Mouse (Mus musculus) midbrain, postnatal 0 days (tissue): Measurements from ENCODE around the gene Cbarp. TPM values are rescaled to one million over a fixed set of nuclear protein-coding genes. Genes with fewer than 3 reads are reported as not detected.

Experiments used
- ATAC-seq: fragments of 200-750 bp; cut with Nextera tagmentation; 2 replicates; pipeline ENCODE4 v1.8.0; 2017; ENCODE audit warnings: moderate number of reproducible peaks, mild to moderate bottlenecking, moderate TSS enrichment, moderate library complexity; ENCODE audit not compliant: low FRiP score
- DNase-seq: peaks from one replicate; pipeline ENCODE4 v3.0.0-alpha.2; 2015; ENCODE audit warnings: low spot score
- H3K27ac ChIP-seq: fragments of 300-500 bp; sonication (generic); 2 replicates; pipeline ENCODE4 v1.5.1; 2014; ENCODE audit warnings: low read depth, mild to moderate bottlenecking, low read length, mixed read lengths
- H3K27me3 ChIP-seq: fragments of 300-500 bp; sonication (generic); 2 replicates; pipeline ENCODE4 v1.6.1; 2014; ENCODE audit warnings: low read length, control low read depth, mixed read lengths; ENCODE audit not compliant: insufficient read depth
- H3K36me3 ChIP-seq: fragments of 300-500 bp; sonication (generic); 2 replicates; pipeline ENCODE4 v1.6.1; 2014; ENCODE audit warnings: low read length, control low read depth, mixed read lengths; ENCODE audit not compliant: insufficient read depth
- H3K4me1 ChIP-seq: fragments of 300-500 bp; sonication (generic); 2 replicates; pipeline ENCODE4 v1.6.1; 2014; ENCODE audit warnings: mild to moderate bottlenecking, control low read depth, antibody characterized with exemption, low read length, mixed read lengths; ENCODE audit not compliant: insufficient read depth
- H3K4me2 ChIP-seq: fragments of 300-500 bp; sonication (generic); 2 replicates; pipeline ENCODE4 v1.6.1; 2014; ENCODE audit warnings: low read depth, mild to moderate bottlenecking, low read length, mixed read lengths; ENCODE audit not compliant: poor library complexity, severe bottlenecking
- H3K4me3 ChIP-seq: fragments of 300-500 bp; sonication (generic); 2 replicates; pipeline ENCODE4 v1.5.1; 2014; ENCODE audit warnings: low read depth, mild to moderate bottlenecking, low read length, moderate library complexity
- H3K9ac ChIP-seq: fragments of 300-500 bp; sonication (generic); replicated peaks from 2 replicates; pipeline ENCODE4 v1.6.1; 2014; ENCODE audit warnings: mild to moderate bottlenecking, low read length, moderate library complexity, mixed read lengths; ENCODE audit not compliant: poor library complexity, severe bottlenecking
- H3K9me3 ChIP-seq: fragments of 300-500 bp; sonication (generic); 2 replicates; pipeline ENCODE4 v1.6.1; 2016; ENCODE audit warnings: low read length, control low read depth
- CTCF ChIP-seq: IDR thresholded peaks from 2 replicates; pipeline ENCODE4 v1.5.1; 2016; ENCODE audit warnings: antibody characterized with exemption, mild to moderate bottlenecking
- WGBS: fragments of 180-500 bp; shearing (Covaris S2); extraction: QIAGEN DNeasy Blood & Tissue Kit; methylation state at CpG from one replicate; pipeline ENCODE4 v1.1.7; 2014; 5-methylcytosine and 5-hydroxymethylcytosine counted together
- polyA plus RNA-seq: library from polyadenylated mRNA; unstranded; fragments of >200 nt; fragmentation: Nextera tagmentation; extraction: Ambion mirVana; gene quantifications from 2 replicates; pipeline ENCODE4 v1.2.1, GENCODE M21; 2015
- total RNA-seq: library from RNA; depleted of rRNA; stranded (reverse); fragments of >200 nt; gene quantifications from 2 replicates; pipeline ENCODE4 v1.2.3, GENCODE M21; 2014

The Cbarp gene
- total and polyA plus RNA-seq, 2 experiments from 2014 or later: 120 to 273 TPM

DNA sequence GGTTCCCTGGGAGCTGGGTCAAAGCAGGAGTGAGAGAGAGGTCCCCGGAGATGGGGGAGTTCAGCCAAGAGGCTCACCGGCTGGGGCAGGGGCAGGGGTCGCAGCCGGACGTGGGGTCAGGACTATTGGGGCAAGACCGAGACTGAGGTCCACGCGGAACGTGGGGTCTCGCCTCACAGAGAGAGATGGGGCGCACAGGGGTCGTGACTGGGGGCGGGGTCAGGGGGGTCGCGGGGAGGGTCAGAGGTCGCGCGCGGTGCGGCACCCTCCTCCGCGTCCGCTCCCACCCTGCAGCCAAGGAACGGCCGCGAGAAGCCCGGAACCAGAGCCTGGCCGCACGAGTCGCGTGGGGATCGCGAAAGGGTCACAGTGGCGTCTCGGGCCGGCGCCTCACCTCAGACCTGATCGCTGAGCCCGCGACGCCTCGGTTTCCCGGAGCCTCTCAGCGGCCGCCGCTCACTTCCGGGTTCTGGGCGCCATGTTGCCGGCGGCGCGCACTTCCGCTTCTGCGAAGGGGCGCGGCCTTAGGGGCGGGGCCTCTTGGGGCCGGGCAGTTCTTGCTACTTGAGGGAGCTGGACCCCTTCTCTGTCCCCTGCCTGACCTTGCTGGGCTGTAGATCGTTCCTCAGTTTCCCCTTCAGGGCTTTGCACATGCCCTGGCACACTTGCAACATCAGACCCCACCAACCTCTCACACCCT is 38.3 kb downstream of the Cbarp start:
- DNase-seq (peak; percentile 85), ATAC-seq (peak; percentile 79)
- H3K4me2 ChIP-seq: peak overlapping the region; percentile 99
- H3K27ac ChIP-seq: peak overlapping the region; percentile 52
- H3K4me3 ChIP-seq: peak overlapping the region; percentile 80
- under 1% methylated on average over 49 of the region's 59 CpGs for WGBS
- H3K9ac ChIP-seq: peak overlapping the region; percentile 90
- H3K9me3 ChIP-seq: no peaks in the 10 kb centered on the region
- TF ChIP-seq CTCF: no peak
- H3K36me3 ChIP-seq: no peaks in the 10 kb centered on the region
- peaks cover 7% of the 10 kb centered on the region; the same call in 1 of the 2 replicates for H3K4me1 ChIP-seq
- no peaks in the 10 kb centered on the region for H3K27me3 ChIP-seq

DNA sequence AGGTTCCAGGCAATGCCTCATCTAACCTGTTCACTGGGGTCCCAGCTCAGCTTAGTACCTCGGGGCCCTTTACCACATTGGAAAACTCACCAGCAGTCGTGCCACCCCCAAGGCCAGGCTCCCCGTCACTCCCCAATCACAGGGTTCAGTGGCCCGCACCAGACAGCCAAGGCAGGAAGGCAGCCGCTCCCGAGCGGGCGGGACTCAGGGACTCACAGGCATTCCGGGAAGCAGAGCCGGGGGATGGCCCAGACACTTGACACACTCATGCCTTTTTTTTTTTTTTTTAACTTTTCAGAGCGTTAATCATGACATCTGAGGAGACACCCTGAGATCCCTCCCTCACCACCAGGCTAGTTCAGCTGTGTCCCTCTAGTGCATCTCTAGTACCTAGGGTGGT is 39.7 kb downstream of the Cbarp start:
- H3K9me3 ChIP-seq: no peaks in the 10 kb centered on the region
- no peak overlapping the region; the same call in 1 of the 2 replicates for H3K9ac ChIP-seq
- peaks cover 7% of the 10 kb centered on the region; the same call in 1 of the 2 replicates for H3K4me1 ChIP-seq
- no peak overlapping the region for H3K4me3 ChIP-seq
- WGBS: 70% methylated on average over 11 of the region's 11 CpGs
- DNase-seq (no peak), ATAC-seq (no peak)
- H3K36me3 ChIP-seq: no peaks in the 10 kb centered on the region
- no peaks in the 10 kb centered on the region for H3K27me3 ChIP-seq
- no peak overlapping the region; the same call in 1 of the 2 replicates for H3K4me2 ChIP-seq
- H3K27ac ChIP-seq: no peak overlapping the region
- no peak for TF ChIP-seq CTCF

DNA sequence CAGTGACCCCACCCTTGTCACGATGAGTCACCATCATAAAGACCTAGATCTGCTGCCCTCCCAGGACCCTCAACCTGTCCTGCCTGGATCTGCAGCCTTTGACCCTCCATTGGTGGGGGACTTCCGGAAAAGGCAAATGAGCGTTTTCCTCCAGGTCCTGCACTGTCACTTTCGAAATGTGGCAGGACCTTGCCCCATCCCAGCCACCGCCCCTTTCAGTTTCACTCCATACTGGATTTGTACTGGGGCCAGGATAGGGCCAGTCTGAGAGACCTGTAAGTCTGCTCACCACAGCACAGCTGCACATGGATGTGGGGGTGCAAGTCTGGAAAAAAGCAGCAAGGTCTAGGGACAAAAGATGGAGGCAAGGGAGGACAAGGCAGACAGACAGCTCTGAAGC is 42.0 kb downstream of the Cbarp start:
- ATAC-seq (no peak), DNase-seq (no peak)
- no peak for TF ChIP-seq CTCF
- 94% methylated on average over 5 of the region's 5 CpGs for WGBS
- no peak overlapping the region for H3K4me2 ChIP-seq
- H3K9ac ChIP-seq: no peak overlapping the region
- H3K27ac ChIP-seq: no peak overlapping the region
- no peaks in the 10 kb centered on the region for H3K9me3 ChIP-seq
- H3K4me1 ChIP-seq: peaks cover 7% of the 10 kb centered on the region; the same call in 1 of the 2 replicates
- no peak overlapping the region for H3K4me3 ChIP-seq
- no peaks in the 10 kb centered on the region for H3K36me3 ChIP-seq
- H3K27me3 ChIP-seq: no peaks in the 10 kb centered on the region

- Histone ChIP-seq H3K36me3 (no peaks in the 10 kb centered on the region), H3K4me1 (peaks cover 7% of the 10 kb centered on the region; the same call in 1 of the 2 replicates), H3K4me3 (no peak overlapping the region), H3K4me2 (no peak overlapping the region), H3K9ac (no peak overlapping the region), H3K27ac (no peak overlapping the region), H3K27me3 (no peaks in the 10 kb centered on the region), H3K9me3 (no peaks in the 10 kb centered on the region)
- no peak for DNase-seq
- TF ChIP-seq CTCF: no peak
- 19% methylated on average over 6 of the region's 7 CpGs for WGBS
- no peak for ATAC-seq
Observed at GRCm38 (mm10) chr10:80097275-80097674, 43.4 kb downstream of the Cbarp start.

- no peaks in the 10 kb centered on the region for H3K27me3 ChIP-seq
- no peak overlapping the region for H3K9ac ChIP-seq
- TF ChIP-seq CTCF: no peak
- H3K36me3 ChIP-seq: no peaks in the 10 kb centered on the region; the same call in 1 of the 2 replicates
- H3K4me3 ChIP-seq: no peak overlapping the region
- no peaks in the 10 kb centered on the region for H3K4me1 ChIP-seq
- no peaks in the 10 kb centered on the region for H3K9me3 ChIP-seq
- ATAC-seq: no peak
- whole genome bisulfite sequencing: 88% methylated on average over 5 of the region's 5 CpGs
- DNase-seq: no peak
- no peak overlapping the region for H3K27ac ChIP-seq
- H3K4me2 ChIP-seq: no peak overlapping the region
Observed at GRCm38 (mm10) chr10:80095547-80095946, 45.1 kb downstream of the Cbarp start.

DNA sequence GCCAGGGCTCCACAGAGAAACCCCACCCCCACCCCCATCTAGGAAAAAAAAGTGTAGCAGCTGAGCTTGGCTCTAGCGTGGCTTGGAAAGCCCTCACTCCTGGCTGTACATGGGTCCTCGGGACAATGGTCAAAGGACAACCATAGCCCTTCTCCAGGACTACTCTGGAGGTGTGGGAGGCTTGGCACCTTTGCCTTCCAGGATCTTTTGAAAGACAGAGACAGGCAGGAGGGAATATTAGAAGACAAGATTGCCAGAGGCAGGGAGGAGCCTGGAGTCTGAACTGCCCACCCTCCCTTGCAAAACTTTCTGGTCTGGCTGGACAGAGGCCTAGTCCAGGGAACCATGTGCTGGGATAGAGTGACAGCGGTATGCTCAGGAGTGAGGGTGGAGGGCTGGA is 46.0 kb downstream of the Cbarp start:
- ATAC-seq: no peak
- 90% methylated on average over 3 of the region's 3 CpGs for WGBS

More for the DNA sequence above, 46.0 kb downstream of the Cbarp start:
- Histone ChIP-seq H3K4me2 (no peak overlapping the region), H3K4me3 (no peak overlapping the region), H3K27ac (no peak overlapping the region), H3K36me3 (no peaks in the 10 kb centered on the region; the same call in 1 of the 2 replicates), H3K4me1 (no peaks in the 10 kb centered on the region), H3K27me3 (no peaks in the 10 kb centered on the region), H3K9me3 (no peaks in the 10 kb centered on the region), H3K9ac (no peak overlapping the region)
- no peak for DNase-seq
- no peak for TF ChIP-seq CTCF
